Mouse (Mus musculus) gastrocnemius, postnatal 10 days (tissue): ENCODE results near the gene Lcn10. TPM values are rescaled to one million over a fixed set of nuclear protein-coding genes. Genes with fewer than 3 reads are reported as not detected.
"Not testable (repeated sequence)": the region's sequence is repeated elsewhere in the genome, so short reads cannot be mapped to it uniquely, and the experiment has no call there.

Source experiments
- DNase-seq: peaks from one replicate; pipeline ENCODE4 v3.0.0; 2021; ENCODE audit warnings: mixed read lengths
- long read RNA-seq, 2 experiments: library from polyadenylated mRNA; stranded (forward); transcript quantifications; one replicate each; pipeline ENCODE4 v2.0.0; 2021
- total RNA-seq, 2 experiments: library from RNA; stranded (reverse); gene quantifications; 2 replicates each; pipeline ENCODE4 v1.2.3; 2021

Gene Lcn10
- total RNA-seq: not detected
- long read RNA-seq, experiment 1: 0 reads
- long read RNA-seq, experiment 2: 0 reads

GRCm38 (mm10) chr2:25682426-25682825 is at the start of gene Lcn10:
Gene Lcn10, plus strand, starts transcription at chr2:25682726.
- no peak for DNase-seq

GRCm38 (mm10) chr2:25633616-25634015 is 48.9 kb upstream of the Lcn10 start:
- no peak for DNase-seq

- DNase-seq: no peak
Measured at GRCm38 (mm10) chr2:25634046-25634445, 48.5 kb upstream of the Lcn10 start.

- peak; percentile 61 for DNase-seq
Measured at GRCm38 (mm10) chr2:25639890-25640289, 42.6 kb upstream of the Lcn10 start.

GRCm38 (mm10) chr2:25652902-25653301 is 29.6 kb upstream of the Lcn10 start, which contains the start of gene Lcn8:
Gene Lcn8, plus strand, starts transcription at chr2:25653120.
- DNase-seq: no peak

- DNase-seq: no peak
Measured at GRCm38 (mm10) chr2:25654502-25654901, 28.0 kb upstream of the Lcn10 start.

- DNase-seq: peak; percentile 32
Measured at GRCm38 (mm10) chr2:25656691-25657090, 25.8 kb upstream of the Lcn10 start.

GRCm38 (mm10) chr2:25657246-25657645 is 25.3 kb upstream of the Lcn10 start:
- DNase-seq: no peak

GRCm38 (mm10) chr2:25657652-25658051 is 24.9 kb upstream of the Lcn10 start, which contains the start of gene Lcn5:
Gene Lcn5, plus strand, starts transcription at chr2:25657952.
- no peak for DNase-seq

- no peak for DNase-seq
Measured at GRCm38 (mm10) chr2:25660279-25660678, 22.2 kb upstream of the Lcn10 start.

- no peak for DNase-seq
Measured at GRCm38 (mm10) chr2:25661245-25661970, 21.1 kb upstream of the Lcn10 start.

- DNase-seq: peak; percentile 60
Measured at GRCm38 (mm10) chr2:25663511-25663910, 19.0 kb upstream of the Lcn10 start.

- no peak for DNase-seq
Measured at GRCm38 (mm10) chr2:25664125-25664524, 18.4 kb upstream of the Lcn10 start.

- no peak for DNase-seq
Measured at GRCm38 (mm10) chr2:25666516-25666915, 16.0 kb upstream of the Lcn10 start.

- no peak for DNase-seq
Measured at GRCm38 (mm10) chr2:25676486-25676885, 6.0 kb upstream of the Lcn10 start, which contains the start of gene Lcn6. Gene Lcn6, plus strand, starts transcription at chr2:25676786.

GRCm38 (mm10) chr2:25679559-25679958 is 3.0 kb upstream of the Lcn10 start:
- DNase-seq: no peak

- no peak for DNase-seq
Measured at GRCm38 (mm10) chr2:25686941-25687340, 4.4 kb downstream of the Lcn10 start.

GRCm38 (mm10) chr2:25694605-25695004 is 12.1 kb downstream of the Lcn10 start:
- peak; percentile 80 for DNase-seq

GRCm38 (mm10) chr2:25696951-25697350 is 14.4 kb downstream of the Lcn10 start:
- no peak for DNase-seq

- no peak for DNase-seq
Measured at GRCm38 (mm10) chr2:25698696-25699095, 16.2 kb downstream of the Lcn10 start.

GRCm38 (mm10) chr2:25699743-25700142 is 17.2 kb downstream of the Lcn10 start, which contains the start of gene Obp2a:
Gene Obp2a, plus strand, starts transcription at chr2:25700043.
- not testable (repeated sequence) for DNase-seq

- DNase-seq: no peak
Measured at GRCm38 (mm10) chr2:25701001-25701400, 18.5 kb downstream of the Lcn10 start.

- no peak for DNase-seq
Measured at GRCm38 (mm10) chr2:25703706-25704105, 21.2 kb downstream of the Lcn10 start.
